ENCODE assay signal across 22 mouse cellular contexts in genomic region chr9:107282951-107283350, GRCm38 (mm10). TPM values are rescaled to one million over a fixed set of nuclear protein-coding genes. Genes with fewer than 3 reads are reported as not detected.
DNase-seq lines count a peak whose midpoint lies in the region; ATAC-seq lines count a peak whose summit lies in the region.
"Had no signal": no experiment of that assay in that cellular context is flagged by ENCODE, and none has a peak within 500 bp of the region (broad histone marks: within the 10 kb centered on the region; RNA-seq: fewer than 3 reads in every experiment).

No protein-coding gene starts in this region.

- H3K4me1 ChIP-seq in liver, embryonic 13.5 days (replicated peaks): peaks cover 56% of the 10 kb centered on the region

- H3K36me3 ChIP-seq in liver, embryonic 13.5 days: no peaks in the 10 kb centered on the region
- H3K36me3 ChIP-seq: embryonic facial prominence, embryonic 10.5 days; heart, embryonic 10.5 days; hindbrain, embryonic 10.5 days had no signal

- peak overlapping the region; percentile 11; the same call in 1 of the 2 replicates for H3K27ac ChIP-seq in liver, embryonic 13.5 days
- H3K27ac ChIP-seq: embryonic facial prominence, embryonic 10.5 days; forebrain, embryonic 13.5 days; heart, embryonic 10.5 days; hindbrain, embryonic 10.5 days; hindbrain, embryonic 14.5 days had no signal

- no peaks in the 10 kb centered on the region for H3K27me3 ChIP-seq in liver, embryonic 13.5 days
- H3K27me3 ChIP-seq: CH12.LX; forebrain, embryonic 13.5 days had no signal

- no peak for DNase-seq in liver, embryonic 13.5 days
- DNase-seq in liver (no peak), NIH3T3 (ENCODE audit: low read depth) (peak; percentile 81)
- DNase-seq in induced T-regulatory cell, adult 2 months (ENCODE audit: low read depth): peak; percentile 44
- no peak for DNase-seq in gastrocnemius, postnatal 36 days
- DNase-seq in urinary bladder, adult 2 months (ENCODE audit: low spot score): no peak
- DNase-seq in layer of hippocampus, postnatal 25 days (ENCODE audit: extremely low spot score in 1 of 2, low spot score in 1 of 2): no peak
- DNase-seq: adrenal gland, adult 8-10 months; adrenal gland, postnatal 36 days; cerebellum, adult 11-12 months; cerebellum, adult 9-10 months; cerebellum, postnatal 36 days; forebrain, postnatal 0 days; gastrocnemius, postnatal 14 days; heart, adult 18-20 months; heart, postnatal 14 days had no signal

- H3K9me3 ChIP-seq in liver, embryonic 13.5 days (replicated peaks): no peaks in the 10 kb centered on the region
- H3K9me3 ChIP-seq: embryonic facial prominence, embryonic 10.5 days; forebrain, embryonic 13.5 days; heart, embryonic 10.5 days; hindbrain, embryonic 10.5 days had no signal

- ATAC-seq in liver, embryonic 13.5 days (ENCODE audit: low read depth): no peak
- ATAC-seq: forebrain, embryonic 13.5 days; forebrain, postnatal 0 days had no signal

- 82% methylated on average over 9 of the region's 9 CpGs for WGBS in liver, embryonic 13.5 days (ENCODE audit: insufficient replicate concordance)

- no peak overlapping the region for H3K4me3 ChIP-seq in liver, embryonic 13.5 days (replicated peaks)
- H3K4me3 ChIP-seq: embryonic facial prominence, embryonic 10.5 days; forebrain, embryonic 13.5 days; heart, embryonic 10.5 days; hindbrain, embryonic 10.5 days had no signal

- no peak overlapping the region for H3K9ac ChIP-seq in liver, embryonic 13.5 days
- H3K9ac ChIP-seq: forebrain, embryonic 13.5 days; forebrain, postnatal 0 days; hindbrain, embryonic 14.5 days had no signal

- intact Hi-C loops in gastrocnemius, postnatal 36 days (cut with DNase I): no loop called here

- no peak overlapping the region for H3K4me2 ChIP-seq in liver, embryonic 13.5 days
- H3K4me2 ChIP-seq: forebrain, embryonic 13.5 days; hindbrain, embryonic 14.5 days had no signal

RNA-seq across cellular contexts. Expression of gene Mapkapk3, which starts 6.7 kb away (rescaled TPM):
- 9.1 and 10.2 TPM in 2 replicates for polyA plus RNA-seq in liver, embryonic 13.5 days (2015; fragmentation: Nextera tagmentation; extraction: Ambion mirVana)
- 10 to 100 TPM; 28.2 to 31.2 TPM for total RNA-seq in gastrocnemius, postnatal 36 days (2021)
- polyA plus RNA-seq in urinary bladder, adult 2 months (2012; rRNA removed): 50.7 and 54.4 TPM in 2 replicates
- 1 to 10 TPM; 2.1 to 3.1 TPM for total RNA-seq in layer of hippocampus, postnatal 25 days (2021)

RNA-seq across cellular contexts. Expression of gene Cish, which starts 12.9 kb away (rescaled TPM):
- 10.7 and 12.2 TPM in 2 replicates for polyA plus RNA-seq in liver, embryonic 13.5 days (2015; fragmentation: Nextera tagmentation; extraction: Ambion mirVana)
- total RNA-seq in gastrocnemius, postnatal 36 days (2021): 10 to 100 TPM in 1 of 2 experiments, 1 to 10 TPM in 1; 3.9 to 32.3 TPM
- polyA plus RNA-seq in urinary bladder, adult 2 months (2012; rRNA removed): 11.7 and 14.7 TPM in 2 replicates
- 1 to 10 TPM; 2.6 to 2.8 TPM for total RNA-seq in layer of hippocampus, postnatal 25 days (2021)

RNA-seq across cellular contexts. Expression of gene Dock3, which starts 51.2 kb away (rescaled TPM):
- polyA plus RNA-seq in liver, embryonic 13.5 days (2015; fragmentation: Nextera tagmentation; extraction: Ambion mirVana): 0.09 and 0.19 TPM in 2 replicates
- total RNA-seq in gastrocnemius, postnatal 36 days (2021): not detected
- 10.5 and 17.1 TPM in 2 replicates for polyA plus RNA-seq in urinary bladder, adult 2 months (2012; rRNA removed)
- total RNA-seq in layer of hippocampus, postnatal 25 days (2021): 100 to 1,000 TPM in 1 of 2 experiments, 10 to 100 TPM in 1; 97.3 to 116 TPM
- total RNA-seq: gastrocnemius, postnatal 14 days had no signal

RNA-seq across cellular contexts. Expression of gene Hemk1, which starts 55.2 kb away (rescaled TPM):
- polyA plus RNA-seq in liver, embryonic 13.5 days (2015; fragmentation: Nextera tagmentation; extraction: Ambion mirVana): 3.6 and 3.8 TPM in 2 replicates
- total RNA-seq in gastrocnemius, postnatal 36 days (2021): 10 to 100 TPM in 1 of 2 experiments, 1 to 10 TPM in 1; 9.3 to 11.2 TPM
- polyA plus RNA-seq in urinary bladder, adult 2 months (2012; rRNA removed): 19.7 and 20.0 TPM in 2 replicates
- 10 to 100 TPM; 16.5 to 18.2 TPM for total RNA-seq in layer of hippocampus, postnatal 25 days (2021)

RNA-seq across cellular contexts. Expression of gene 6430571L13Rik, which starts 57.5 kb away (rescaled TPM):
- 0.03 and 0.09 TPM in 2 replicates for polyA plus RNA-seq in liver, embryonic 13.5 days (2015; fragmentation: Nextera tagmentation; extraction: Ambion mirVana)
- 10 to 100 TPM; 33.5 to 35.9 TPM for total RNA-seq in gastrocnemius, postnatal 36 days (2021)
- polyA plus RNA-seq in urinary bladder, adult 2 months (2012; rRNA removed): 1.7 and 1.9 TPM in 2 replicates
- total RNA-seq in layer of hippocampus, postnatal 25 days (2021): 1 to 10 TPM; 2.1 to 2.3 TPM

Comparison
In these comparisons a context has a peak if more than half of its experiments do, and no peak if none do; other contexts are left out.
1. DNase-seq: peak in NIH3T3 (single experiment) and induced T-regulatory cell, adult 2 months (single experiment); none in liver, embryonic 13.5 days (single experiment), liver (single experiment), gastrocnemius, postnatal 36 days (0 of 2), urinary bladder, adult 2 months (single experiment) and layer of hippocampus, postnatal 25 days (0 of 2).
2. RNA of gene Mapkapk3, which starts 6.7 kb away (total RNA-seq): 28.2 to 31.2 TPM in gastrocnemius, postnatal 36 days; 2.1 to 3.1 TPM in layer of hippocampus, postnatal 25 days; every median in the first group is over 4 times any median in the second.
3. RNA of gene Dock3, which starts 51.2 kb away (total RNA-seq): 97.3 to 116 TPM in layer of hippocampus, postnatal 25 days; not detected in gastrocnemius, postnatal 36 days; every median in the first group is over 10 times any median in the second.